Mouse (Mus musculus): Measurements from ENCODE around the gene Tpp2. TPM values are rescaled to one million over a fixed set of nuclear protein-coding genes. Genes with fewer than 3 reads are reported as not detected.
A peak's percentile ranks its signal among the peaks of the same experiment; 100 is the strongest.
"Not testable (repeated sequence)": the region's sequence is repeated elsewhere in the genome, so short reads cannot be mapped to it uniquely, and the experiment has no call there.

Tpp2 gene
- polyA plus RNA-seq, 1 experiment from 2014 or later: 68.7 TPM

- no peaks in the 10 kb centered on the region for H3K9me3 ChIP-seq
- H3K36me3 ChIP-seq: no peaks in the 10 kb centered on the region
- H3K27me3 ChIP-seq (replicated peaks): no peaks in the 10 kb centered on the region
- whole genome bisulfite sequencing: 68% methylated on average over 2 of the region's 2 CpGs
- no peak for ATAC-seq (ENCODE audit: low FRiP score, low read depth)
- no peak overlapping the region for H3K4me3 ChIP-seq
- no peak overlapping the region for H3K9ac ChIP-seq
- no peak overlapping the region for H3K27ac ChIP-seq
- H3K4me1 ChIP-seq: no peaks in the 10 kb centered on the region
- no peak overlapping the region for H3K4me2 ChIP-seq (replicated peaks)
Observed at GRCm38 (mm10) chr1:44032213-44032612, 98.8 kb downstream of the Tpp2 start.

DNA sequence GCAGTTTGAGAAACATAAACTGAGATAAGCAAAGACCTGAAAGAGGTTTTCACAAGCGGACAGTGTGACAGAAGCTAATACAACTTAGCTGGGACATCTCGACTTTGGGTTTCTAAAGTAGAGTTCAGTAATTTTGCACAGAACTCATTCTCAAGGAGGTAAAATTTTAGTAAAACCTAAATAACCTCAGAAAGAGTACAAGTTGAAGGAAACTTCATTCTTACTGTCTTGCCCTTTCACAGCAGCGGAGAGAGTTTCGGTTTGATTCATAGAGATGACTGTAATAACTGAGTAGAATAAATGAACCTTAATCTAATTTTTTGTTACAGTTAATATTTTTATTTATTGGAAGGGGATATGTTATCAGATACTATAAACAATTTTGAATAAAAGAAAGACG, 99.5 kb downstream of the Tpp2 start:
- ATAC-seq (ENCODE audit: low FRiP score, low read depth): no peak
- WGBS: 92% methylated on average over 5 of the region's 5 CpGs

GRCm38 (mm10) chr1:44041797-44042554, 108.5 kb downstream of the Tpp2 start:
- ATAC-seq (ENCODE audit: low FRiP score, low read depth): peak; percentile 81
- Histone ChIP-seq H3K9ac (peak overlapping the region; percentile 46), H3K27ac (no peak overlapping the region), H3K4me1 (peaks cover 3% of the 10 kb centered on the region; the same call in 1 of the 2 replicates), H3K4me3 (peak overlapping the region; percentile 25), H3K27me3 (replicated peaks) (no peaks in the 10 kb centered on the region), H3K9me3 (no peaks in the 10 kb centered on the region), H3K36me3 (no peaks in the 10 kb centered on the region), H3K4me2 (replicated peaks) (peak overlapping the region; percentile 59)
- 2% methylated on average over 17 of the region's 17 CpGs for WGBS

More for the DNA sequence above, 99.5 kb downstream of the Tpp2 start:
- no peak overlapping the region for H3K27ac ChIP-seq
- no peaks in the 10 kb centered on the region for H3K36me3 ChIP-seq
- H3K9me3 ChIP-seq: no peaks in the 10 kb centered on the region
- H3K4me1 ChIP-seq: no peaks in the 10 kb centered on the region
- no peaks in the 10 kb centered on the region for H3K27me3 ChIP-seq (replicated peaks)
- no peak overlapping the region for H3K4me2 ChIP-seq (replicated peaks)
- H3K4me3 ChIP-seq: no peak overlapping the region
- H3K9ac ChIP-seq: no peak overlapping the region

- Histone ChIP-seq H3K9me3 (no peaks in the 10 kb centered on the region), H3K36me3 (no peaks in the 10 kb centered on the region), H3K4me3 (peak overlapping the region; percentile 25), H3K4me2 (replicated peaks) (peak overlapping the region; percentile 59), H3K27me3 (replicated peaks) (no peaks in the 10 kb centered on the region), H3K4me1 (peaks cover 3% of the 10 kb centered on the region; the same call in 1 of the 2 replicates), H3K27ac (no peak overlapping the region), H3K9ac (peak overlapping the region; percentile 46)
- 2% methylated on average over 6 of the region's 6 CpGs for WGBS
- peak; percentile 65; the same call in 1 of the 2 replicates for ATAC-seq (ENCODE audit: low FRiP score, low read depth)
Observed at GRCm38 (mm10) chr1:44042555-44042915, 109.1 kb downstream of the Tpp2 start.

DNA sequence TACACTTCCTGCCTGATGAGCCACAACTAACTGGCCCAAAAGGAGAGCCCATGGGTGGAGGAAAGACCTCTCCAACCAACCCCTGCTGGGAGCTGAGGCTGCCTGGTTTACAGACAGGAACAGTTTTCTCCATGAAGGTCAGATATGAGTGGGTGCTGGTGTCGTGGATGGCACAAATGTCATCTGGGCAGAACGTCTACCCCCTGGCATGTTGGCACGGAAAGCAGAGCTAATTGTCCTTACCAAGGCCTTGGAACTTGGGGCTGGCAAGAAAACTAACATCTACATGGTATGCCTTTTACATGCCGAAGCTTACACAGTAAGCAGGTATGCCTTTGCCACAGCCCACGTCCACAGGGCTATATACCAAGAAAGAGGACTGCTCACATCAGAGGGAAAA, 112.2 kb downstream of the Tpp2 start:
- H3K4me2 ChIP-seq (replicated peaks); H3K9me3 ChIP-seq; H3K27me3 ChIP-seq (replicated peaks); H3K36me3 ChIP-seq; ATAC-seq (ENCODE audit: low FRiP score, low read depth); H3K27ac ChIP-seq; H3K9ac ChIP-seq; H3K4me1 ChIP-seq; H3K4me3 ChIP-seq: not testable (repeated sequence)
- WGBS: 87% methylated on average over 5 of the region's 5 CpGs

- Histone ChIP-seq H3K9ac (no peak overlapping the region), H3K27ac (no peak overlapping the region), H3K4me2 (replicated peaks) (no peak overlapping the region), H3K4me1 (peaks cover 3% of the 10 kb centered on the region; the same call in 1 of the 2 replicates), H3K9me3 (no peaks in the 10 kb centered on the region), H3K36me3 (no peaks in the 10 kb centered on the region), H3K4me3 (no peak overlapping the region), H3K27me3 (replicated peaks) (no peaks in the 10 kb centered on the region)
- WGBS: 89% methylated on average over 2 of the region's 2 CpGs
- ATAC-seq (ENCODE audit: low FRiP score, low read depth): no peak
Observed at GRCm38 (mm10) chr1:44046556-44046955, 113.1 kb downstream of the Tpp2 start.

Small RNA genes lying within 50 kb of the gene (microRNA-seq; reads per million reads assigned to microRNA genes)
- not detected for gene Gm24180

Other genes with a start within 250 kb of the Tpp2 start
- gene 1500015O10Rik, start 203.0 kb upstream of the Tpp2 start, polyA plus RNA-seq (2016; fragmentation: Nextera tagmentation; extraction: Ambion mirVana): 2.2 TPM in 2 replicates
- gene Uxs1, start 105.8 kb upstream of the Tpp2 start, polyA plus RNA-seq (2016; fragmentation: Nextera tagmentation; extraction: Ambion mirVana): 19.6 and 22.7 TPM in 2 replicates
- gene Mettl21c, start 86.4 kb downstream of the Tpp2 start, polyA plus RNA-seq (2016; fragmentation: Nextera tagmentation; extraction: Ambion mirVana): 0.43 and 0.66 TPM in 2 replicates
- gene Gm8251, start 128.3 kb downstream of the Tpp2 start, polyA plus RNA-seq (2016; fragmentation: Nextera tagmentation; extraction: Ambion mirVana): 0.03 and 0.10 TPM in 2 replicates
- gene Tex30, start 168.8 kb downstream of the Tpp2 start, polyA plus RNA-seq (2016; fragmentation: Nextera tagmentation; extraction: Ambion mirVana): 73.2 and 74.8 TPM in 2 replicates
- gene Kdelc1, start 185.2 kb downstream of the Tpp2 start, polyA plus RNA-seq (2016; fragmentation: Nextera tagmentation; extraction: Ambion mirVana): 44.5 and 45.3 TPM in 2 replicates
- 26.5 and 31.9 TPM in 2 replicates for gene Bivm, start 185.3 kb downstream of the Tpp2 start, polyA plus RNA-seq (2016; fragmentation: Nextera tagmentation; extraction: Ambion mirVana)
- 42.3 and 43.0 TPM in 2 replicates for gene Ercc5, start 214.1 kb downstream of the Tpp2 start, polyA plus RNA-seq (2016; fragmentation: Nextera tagmentation; extraction: Ambion mirVana)